Comparison of ENCODE assay signal across 15 mouse cellular contexts in the genomic region with DNA sequence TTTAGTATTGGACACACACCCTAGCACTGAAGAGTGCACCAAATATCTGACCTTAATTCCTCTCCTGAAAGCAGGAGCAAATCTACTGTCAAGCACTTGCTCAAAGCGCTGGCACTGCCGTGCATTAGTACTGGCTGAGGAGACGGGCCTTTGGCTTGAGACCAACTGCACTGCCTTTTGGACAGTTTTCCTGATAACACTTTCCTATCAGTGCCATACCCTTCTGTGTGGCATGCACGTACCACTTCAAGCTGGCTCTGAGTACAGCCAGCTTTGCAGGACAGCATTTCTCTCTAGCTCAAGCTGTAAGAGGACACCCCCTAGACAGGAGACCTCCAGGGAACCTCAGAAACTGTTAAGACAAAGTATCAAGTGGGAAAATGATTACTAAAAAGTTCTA. TPM values are rescaled to one million over a fixed set of nuclear protein-coding genes. Genes with fewer than 3 reads are reported as not detected.
DNase-seq lines count a peak whose midpoint lies in the region; ATAC-seq lines count a peak whose summit lies in the region.
"Had no signal": no experiment of that assay in that cellular context is flagged by ENCODE, and none has a peak within 500 bp of the region (broad histone marks: within the 10 kb centered on the region; RNA-seq: fewer than 3 reads in every experiment).

No protein-coding gene starts in this region.

- no peak overlapping the region for H3K4me2 ChIP-seq in forebrain, embryonic 16.5 days (ENCODE audit: low read length)
- H3K4me2 ChIP-seq: hindbrain, embryonic 14.5 days had no signal

- H3K36me3 ChIP-seq in forebrain, embryonic 16.5 days (ENCODE audit: control insufficient read depth, insufficient read depth), result peaks cover 11% of the 10 kb centered on the region

- ATAC-seq in forebrain, embryonic 16.5 days, result no peak

- H3K27me3 ChIP-seq in forebrain, embryonic 16.5 days (replicated peaks; ENCODE audit: control insufficient read depth, insufficient read depth, low read length), result no peaks in the 10 kb centered on the region

- H3K9me3 ChIP-seq in forebrain, embryonic 16.5 days (ENCODE audit: control insufficient read depth, low read length), result no peaks in the 10 kb centered on the region

- H3K27ac ChIP-seq in forebrain, embryonic 16.5 days (ENCODE audit: low read length), result no peak overlapping the region
- H3K27ac ChIP-seq: hindbrain, embryonic 14.5 days had no signal

- 77% methylated on average over 4 of the region's 4 CpGs for WGBS in forebrain, embryonic 16.5 days

- no peaks in the 10 kb centered on the region for H3K4me1 ChIP-seq in forebrain, embryonic 16.5 days (replicated peaks; ENCODE audit: control insufficient read depth, insufficient read depth, low read length)

- intact Hi-C loops in heart, postnatal 14 days (cut with DNase I), result no loop called here

- peak; percentile 23 to 41 for DNase-seq in cerebellum, adult 18-20 months
- DNase-seq in cerebellum, postnatal 4 days (ENCODE audit: low spot score in 2 of 2), result no peak
- peak; percentile 14 for DNase-seq in lung, postnatal 36 days
- DNase-seq in lung, postnatal 10 days, result no peak
- peak; percentile 61 to 68 for DNase-seq in heart, postnatal 14 days
- DNase-seq in neural tube, embryonic 10.5 days (ENCODE audit: extremely low spot score, low spot score), result no peak
- DNase-seq in layer of hippocampus, postnatal 10 days (ENCODE audit: low spot score in 2 of 2), result no peak
- DNase-seq: kidney, adult 8-10 months; spleen, adult 18-20 months; thymus, postnatal 36 days had no signal

- no peak overlapping the region for H3K9ac ChIP-seq in forebrain, embryonic 16.5 days (replicated peaks; ENCODE audit: low read depth, low read length)
- H3K9ac ChIP-seq: hindbrain, embryonic 14.5 days had no signal

- H3K4me3 ChIP-seq in forebrain, embryonic 16.5 days (replicated peaks; ENCODE audit: low read length), result no peak overlapping the region

RNA-seq across cellular contexts. Expression of a gene that starts 1.3 kb away (rescaled TPM):
- total RNA-seq in heart, postnatal 14 days (2021), result not detected
- not detected in 2 replicates for polyA plus RNA-seq in forebrain, embryonic 16.5 days (2015; fragmentation: Nextera tagmentation; extraction: Ambion mirVana)
- not detected for total RNA-seq in layer of hippocampus, postnatal 10 days (2021)
- total RNA-seq: left cerebral cortex, adult 8-10 months had no signal
- polyA plus RNA-seq: C2C12; embryonic facial prominence, embryonic 14.5 days; hindbrain, embryonic 14.5 days had no signal

RNA-seq across cellular contexts. Expression of a gene that starts 5.5 kb away (rescaled TPM):
- not detected for total RNA-seq in heart, postnatal 14 days (2021)
- not detected in 2 replicates for polyA plus RNA-seq in forebrain, embryonic 16.5 days (2015; fragmentation: Nextera tagmentation; extraction: Ambion mirVana)
- total RNA-seq in layer of hippocampus, postnatal 10 days (2021), result not detected
- total RNA-seq: left cerebral cortex, adult 8-10 months had no signal
- polyA plus RNA-seq: C2C12; hindbrain, embryonic 14.5 days had no signal

RNA-seq across cellular contexts. Expression of a gene that starts 26.3 kb away (rescaled TPM):
- total RNA-seq in heart, postnatal 14 days (2021), result 10 to 100 TPM; 19.5 to 25.2 TPM
- 50.1 and 53.6 TPM in 2 replicates for polyA plus RNA-seq in forebrain, embryonic 16.5 days (2015; fragmentation: Nextera tagmentation; extraction: Ambion mirVana)
- 10 to 100 TPM; 57.9 to 61.3 TPM for total RNA-seq in layer of hippocampus, postnatal 10 days (2021)

RNA-seq across cellular contexts. Expression of a gene that starts 30.9 kb away (rescaled TPM):
- total RNA-seq in heart, postnatal 14 days (2021), result under 1 TPM in 1 of 2 experiments, not detected in 1; 0.10 TPM
- 0.19 TPM in 1 of 2 replicates, not detected in the other for polyA plus RNA-seq in forebrain, embryonic 16.5 days (2015; fragmentation: Nextera tagmentation; extraction: Ambion mirVana)
- under 1 TPM; 0.33 to 0.69 TPM for total RNA-seq in layer of hippocampus, postnatal 10 days (2021)
- polyA plus RNA-seq: C2C12; hindbrain, embryonic 14.5 days had no signal

RNA-seq across cellular contexts. Expression of a gene that starts 31.4 kb away (rescaled TPM):
- not detected for total RNA-seq in heart, postnatal 14 days (2021)
- polyA plus RNA-seq in forebrain, embryonic 16.5 days (2015; fragmentation: Nextera tagmentation; extraction: Ambion mirVana), result 0.22 TPM in 1 of 2 replicates, not detected in the other
- total RNA-seq in layer of hippocampus, postnatal 10 days (2021), result under 1 TPM; 0.22 to 0.75 TPM
- polyA plus RNA-seq: C2C12; embryonic facial prominence, embryonic 14.5 days had no signal

Comparison
In these comparisons a context has a peak if more than half of its experiments do, and no peak if none do; other contexts are left out.
1. DNase-seq: peak in cerebellum, adult 18-20 months (2 of 2), lung, postnatal 36 days (single experiment) and heart, postnatal 14 days (2 of 2); none in cerebellum, postnatal 4 days (0 of 2), lung, postnatal 10 days (single experiment), neural tube, embryonic 10.5 days (single experiment) and layer of hippocampus, postnatal 10 days (0 of 2).